Mouse (Mus musculus) embryonic facial prominence, embryonic 15.5 days (tissue): ENCODE data around the gene Pemt. TPM values are rescaled to one million over a fixed set of nuclear protein-coding genes. Genes with fewer than 3 reads are reported as not detected.

Experiments used
- ATAC-seq: fragments of 200-750 bp; cut with Nextera tagmentation; 2 replicates; pipeline ENCODE4 v1.8.0; 2017; ENCODE audit warnings: low read depth, moderate TSS enrichment; ENCODE audit not compliant: insufficient number of reproducible peaks, low FRiP score, low TSS enrichment
- H3K27ac ChIP-seq: fragments of 300-500 bp; sonication (generic); replicated peaks from 2 replicates; pipeline ENCODE4 v1.5.1; 2015; ENCODE audit warnings: mild to moderate bottlenecking, inconsistent platforms
- H3K27me3 ChIP-seq: fragments of 300-500 bp; sonication (generic); 2 replicates; pipeline ENCODE4 v1.6.1; 2015; ENCODE audit warnings: inconsistent platforms
- H3K36me3 ChIP-seq: fragments of 300-500 bp; sonication (generic); 2 replicates; pipeline ENCODE4 v1.6.1; 2015; ENCODE audit warnings: mild to moderate bottlenecking, inconsistent platforms
- H3K4me1 ChIP-seq: fragments of 300-500 bp; sonication (generic); 2 replicates; pipeline ENCODE4 v1.6.1; 2015; ENCODE audit warnings: inconsistent platforms
- H3K4me2 ChIP-seq: fragments of 300-500 bp; sonication (generic); replicated peaks from 2 replicates; pipeline ENCODE4 v1.6.1; 2015; ENCODE audit warnings: mild to moderate bottlenecking, inconsistent platforms
- H3K4me3 ChIP-seq: fragments of 300-500 bp; sonication (generic); replicated peaks from 2 replicates; pipeline ENCODE4 v1.5.1; 2015; ENCODE audit warnings: mild to moderate bottlenecking, inconsistent platforms
- H3K9ac ChIP-seq: fragments of 300-500 bp; sonication (generic); 2 replicates; pipeline ENCODE4 v1.6.1; 2015; ENCODE audit warnings: inconsistent platforms
- H3K9me3 ChIP-seq: fragments of 300-500 bp; sonication (generic); replicated peaks from 2 replicates; pipeline ENCODE4 v1.6.1; 2016; ENCODE audit warnings: inconsistent platforms
- WGBS: fragments of 180-500 bp; shearing (Covaris S2); methylation state at CpG from one replicate; pipeline ENCODE4 v1.1.7; 2015; 5-methylcytosine and 5-hydroxymethylcytosine counted together
- polyA plus RNA-seq: library from polyadenylated mRNA; unstranded; fragments of >200 nt; fragmentation: Nextera tagmentation; extraction: Ambion mirVana; gene quantifications from 2 replicates; pipeline ENCODE4 v1.2.1, GENCODE M21; 2015

Pemt gene
- polyA plus RNA-seq, 1 experiment from 2014 or later, result 5.9 TPM

GRCm38 (mm10) chr11:59994318-59994717 lies 52.0 kb downstream of the Pemt start:
- whole genome bisulfite sequencing, result 67% methylated on average over 9 of the region's 9 CpGs
- no peaks in the 10 kb centered on the region for H3K9me3 ChIP-seq
- no peaks in the 10 kb centered on the region for H3K36me3 ChIP-seq
- H3K4me3 ChIP-seq, result no peak overlapping the region
- no peak overlapping the region for H3K27ac ChIP-seq
- no peaks in the 10 kb centered on the region for H3K27me3 ChIP-seq
- no peak overlapping the region for H3K4me2 ChIP-seq
- H3K4me1 ChIP-seq, result peaks cover 8% of the 10 kb centered on the region; the same call in 1 of the 2 replicates
- H3K9ac ChIP-seq, result no peak overlapping the region
- ATAC-seq, result no peak

- no peaks in the 10 kb centered on the region for H3K9me3 ChIP-seq
- 58% methylated on average over 8 of the region's 8 CpGs for WGBS
- no peak overlapping the region for H3K9ac ChIP-seq
- no peaks in the 10 kb centered on the region for H3K27me3 ChIP-seq
- ATAC-seq, result no peak
- no peak overlapping the region for H3K27ac ChIP-seq
- H3K4me1 ChIP-seq, result peaks cover 10% of the 10 kb centered on the region; the same call in 1 of the 2 replicates
- no peaks in the 10 kb centered on the region for H3K36me3 ChIP-seq
- no peak overlapping the region for H3K4me3 ChIP-seq
- H3K4me2 ChIP-seq, result no peak overlapping the region
Measured at GRCm38 (mm10) chr11:59991365-59991764, 54.9 kb downstream of the Pemt start.

GRCm38 (mm10) chr11:59989406-59989805 lies 56.9 kb downstream of the Pemt start:
- no peak overlapping the region for H3K4me3 ChIP-seq
- no peaks in the 10 kb centered on the region for H3K27me3 ChIP-seq
- 56% methylated on average over 1 of the region's 1 CpGs for WGBS
- no peak overlapping the region for H3K9ac ChIP-seq
- ATAC-seq, result no peak
- H3K4me1 ChIP-seq, result peaks cover 10% of the 10 kb centered on the region; the same call in 1 of the 2 replicates
- no peaks in the 10 kb centered on the region for H3K36me3 ChIP-seq
- no peak overlapping the region for H3K27ac ChIP-seq
- no peaks in the 10 kb centered on the region for H3K9me3 ChIP-seq
- no peak overlapping the region for H3K4me2 ChIP-seq

GRCm38 (mm10) chr11:59977831-59978230 lies 68.5 kb downstream of the Pemt start:
- no peak for ATAC-seq
- Histone ChIP-seq H3K4me2 (no peak overlapping the region), H3K4me1 (peaks cover 4% of the 10 kb centered on the region; the same call in 1 of the 2 replicates), H3K36me3 (no peaks in the 10 kb centered on the region), H3K27ac (no peak overlapping the region), H3K4me3 (no peak overlapping the region), H3K27me3 (no peaks in the 10 kb centered on the region), H3K9me3 (no peaks in the 10 kb centered on the region), H3K9ac (no peak overlapping the region)
- WGBS, result 79% methylated on average over 5 of the region's 5 CpGs

- WGBS, result 42% methylated on average over 10 of the region's 10 CpGs
- Histone ChIP-seq H3K9me3 (no peaks in the 10 kb centered on the region), H3K4me2 (no peak overlapping the region), H3K4me3 (no peak overlapping the region), H3K27ac (no peak overlapping the region), H3K9ac (no peak overlapping the region), H3K27me3 (no peaks in the 10 kb centered on the region), H3K36me3 (no peaks in the 10 kb centered on the region), H3K4me1 (0 out of 2 replicates have a peak, but pooled peaks cover 3% of the 10 kb centered on the region)
- no peak for ATAC-seq
Measured at GRCm38 (mm10) chr11:59975241-59975640, 71.0 kb downstream of the Pemt start.

- 80% methylated on average over 5 of the region's 5 CpGs for WGBS
- Histone ChIP-seq H3K4me2 (no peak overlapping the region), H3K9ac (no peak overlapping the region), H3K27ac (no peak overlapping the region), H3K4me3 (no peak overlapping the region), H3K36me3 (no peaks in the 10 kb centered on the region), H3K4me1 (0 out of 2 replicates have a peak, but pooled peaks cover 3% of the 10 kb centered on the region), H3K27me3 (0 out of 2 replicates have a peak, but pooled peaks cover 3% of the 10 kb centered on the region), H3K9me3 (no peaks in the 10 kb centered on the region)
- ATAC-seq, result no peak
Measured at GRCm38 (mm10) chr11:59973389-59973788, 72.9 kb downstream of the Pemt start.

- H3K4me1 ChIP-seq, result 0 out of 2 replicates have a peak, but pooled peaks cover 3% of the 10 kb centered on the region
- no peak for ATAC-seq
Measured at GRCm38 (mm10) chr11:59971691-59972090, 74.6 kb downstream of the Pemt start.

GRCm38 (mm10) chr11:59970780-59971179 lies 75.5 kb downstream of the Pemt start:
- peak; percentile 9; the same call in 1 of the 2 replicates for ATAC-seq
- H3K27ac ChIP-seq, result no peak overlapping the region
- no peak overlapping the region for H3K4me2 ChIP-seq
- no peak overlapping the region for H3K9ac ChIP-seq
- 0 out of 2 replicates have a peak, but pooled peaks cover 3% of the 10 kb centered on the region for H3K4me1 ChIP-seq
- 0 out of 2 replicates have a peak, but pooled peaks cover 3% of the 10 kb centered on the region for H3K27me3 ChIP-seq
- no peaks in the 10 kb centered on the region for H3K36me3 ChIP-seq
- no peak overlapping the region for H3K4me3 ChIP-seq
- WGBS, result 56% methylated on average over 5 of the region's 5 CpGs
- no peaks in the 10 kb centered on the region for H3K9me3 ChIP-seq

More at GRCm38 (mm10) chr11:59971691-59972090, 74.6 kb downstream of the Pemt start:
- Histone ChIP-seq H3K27ac (no peak overlapping the region), H3K27me3 (0 out of 2 replicates have a peak, but pooled peaks cover 3% of the 10 kb centered on the region), H3K9me3 (no peaks in the 10 kb centered on the region), H3K9ac (no peak overlapping the region), H3K36me3 (no peaks in the 10 kb centered on the region), H3K4me2 (no peak overlapping the region), H3K4me3 (no peak overlapping the region)
- 54% methylated on average over 2 of the region's 2 CpGs for WGBS

- WGBS, result 88% methylated on average over 1 of the region's 1 CpGs
- peaks cover 25% of the 10 kb centered on the region for H3K4me1 ChIP-seq
- H3K4me3 ChIP-seq, result no peak overlapping the region
- H3K27me3 ChIP-seq, result peaks cover 25% of the 10 kb centered on the region
- H3K4me2 ChIP-seq, result no peak overlapping the region
- peaks cover 2% of the 10 kb centered on the region for H3K36me3 ChIP-seq
- no peak overlapping the region for H3K9ac ChIP-seq
- no peak for ATAC-seq
- H3K9me3 ChIP-seq, result no peaks in the 10 kb centered on the region
- H3K27ac ChIP-seq, result no peak overlapping the region
Measured at GRCm38 (mm10) chr11:59967765-59968164, 78.5 kb downstream of the Pemt start.

- Histone ChIP-seq H3K9ac (no peak overlapping the region), H3K27me3 (peaks cover 28% of the 10 kb centered on the region), H3K27ac (no peak overlapping the region), H3K36me3 (peaks cover 17% of the 10 kb centered on the region), H3K9me3 (no peaks in the 10 kb centered on the region), H3K4me3 (no peak overlapping the region), H3K4me2 (no peak overlapping the region), H3K4me1 (peaks cover 33% of the 10 kb centered on the region)
- no peak for ATAC-seq
- 60% methylated on average over 4 of the region's 4 CpGs for WGBS
Measured at GRCm38 (mm10) chr11:59966102-59966483, 80.2 kb downstream of the Pemt start.

GRCm38 (mm10) chr11:59965227-59966101 lies 80.8 kb downstream of the Pemt start:
- Histone ChIP-seq H3K4me2 (peak overlapping the region; percentile 97), H3K27me3 (peaks cover 28% of the 10 kb centered on the region), H3K36me3 (peaks cover 17% of the 10 kb centered on the region), H3K4me1 (peaks cover 37% of the 10 kb centered on the region), H3K27ac (peak overlapping the region; percentile 68; the same call in 1 of the 2 replicates), H3K9me3 (no peaks in the 10 kb centered on the region), H3K4me3 (peak overlapping the region; percentile 51), H3K9ac (peak overlapping the region; percentile 35)
- 24% methylated on average over 25 of the region's 25 CpGs for WGBS
- ATAC-seq, result peak; percentile 77
